Mouse (Mus musculus): ENCODE data around the gene Notum.

The Notum gene

DNA sequence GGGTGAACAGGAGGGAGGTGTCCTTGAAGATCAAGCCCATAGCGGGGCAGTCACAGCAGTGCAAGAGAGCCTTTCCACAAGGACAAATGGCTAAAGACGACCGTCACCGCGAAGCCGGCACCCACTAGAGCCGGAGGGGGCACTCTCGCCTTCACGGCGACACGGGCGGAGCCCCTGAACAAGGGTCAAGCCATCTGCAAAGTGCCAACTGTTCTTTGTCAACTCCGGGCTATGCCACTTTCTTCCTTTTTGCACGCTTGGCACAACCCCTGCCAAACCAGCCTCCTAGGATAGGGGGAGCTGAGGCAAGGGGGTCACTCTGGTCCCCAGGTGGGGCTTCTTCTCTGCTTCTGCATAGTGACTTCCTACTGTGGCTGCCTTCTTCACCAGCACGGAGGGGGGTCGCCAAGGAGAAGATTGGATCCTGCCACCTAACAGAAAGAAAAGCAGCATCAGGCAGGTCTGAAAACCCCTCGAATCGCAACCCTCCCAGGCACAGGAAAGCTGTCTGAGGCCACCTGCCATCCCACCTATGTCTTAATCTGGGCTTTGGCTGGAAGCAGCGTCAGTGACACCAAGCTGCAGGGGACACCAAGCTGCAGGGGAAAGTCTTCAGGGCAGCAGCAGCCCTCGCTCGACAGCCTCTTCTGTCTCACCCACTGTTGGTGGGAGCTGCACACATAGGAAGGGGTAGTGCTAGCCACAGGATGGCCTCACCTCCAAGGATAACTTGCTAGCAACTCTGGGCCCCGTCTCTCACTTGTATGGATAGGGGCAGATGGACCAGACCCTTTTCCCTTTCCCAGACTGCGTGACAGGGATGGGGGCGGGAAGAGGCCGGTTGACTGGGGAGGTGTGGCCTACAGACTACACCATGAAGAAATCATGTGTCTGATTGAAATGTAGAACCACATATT, 42.1 kb downstream of the Notum start:
- no peak for DNase-seq (ENCODE audit: extremely low read depth, low read depth, low spot score)

DNA sequence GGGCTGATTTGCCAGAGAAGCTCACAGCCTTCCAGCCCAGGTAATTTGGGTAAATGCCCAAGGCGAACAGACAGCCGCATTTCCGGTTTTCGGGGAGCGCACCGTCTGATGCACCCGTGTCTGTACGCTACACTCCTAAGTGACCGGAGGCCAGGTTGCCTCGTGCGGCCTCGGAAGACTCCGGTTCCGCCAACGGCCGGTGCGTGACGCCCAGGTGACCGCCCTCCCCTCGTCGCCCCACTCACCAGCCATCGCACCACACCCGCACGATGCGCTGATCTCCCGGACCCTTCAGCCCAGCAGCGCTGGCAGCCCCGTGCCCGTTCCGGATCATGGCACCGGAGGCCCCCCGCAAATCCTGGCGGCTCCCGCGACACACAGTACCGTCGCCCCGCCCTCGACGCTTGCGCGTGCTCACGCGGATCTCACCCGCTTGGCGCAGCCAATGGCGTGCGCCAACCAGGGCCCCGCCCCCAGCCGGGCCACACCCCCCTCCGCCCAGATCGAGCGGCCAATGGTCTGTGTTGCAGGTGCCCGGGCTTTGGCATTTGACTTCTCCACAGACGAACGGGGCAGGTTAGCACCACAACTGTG, 43.4 kb downstream of the Notum start, which contains the start of gene Pcyt2:
Pcyt2 (minus strand) TSS at position 418 of the 594 bp plus-strand sequence.
- no peak for DNase-seq (ENCODE audit: extremely low read depth, low read depth, low spot score)

DNA sequence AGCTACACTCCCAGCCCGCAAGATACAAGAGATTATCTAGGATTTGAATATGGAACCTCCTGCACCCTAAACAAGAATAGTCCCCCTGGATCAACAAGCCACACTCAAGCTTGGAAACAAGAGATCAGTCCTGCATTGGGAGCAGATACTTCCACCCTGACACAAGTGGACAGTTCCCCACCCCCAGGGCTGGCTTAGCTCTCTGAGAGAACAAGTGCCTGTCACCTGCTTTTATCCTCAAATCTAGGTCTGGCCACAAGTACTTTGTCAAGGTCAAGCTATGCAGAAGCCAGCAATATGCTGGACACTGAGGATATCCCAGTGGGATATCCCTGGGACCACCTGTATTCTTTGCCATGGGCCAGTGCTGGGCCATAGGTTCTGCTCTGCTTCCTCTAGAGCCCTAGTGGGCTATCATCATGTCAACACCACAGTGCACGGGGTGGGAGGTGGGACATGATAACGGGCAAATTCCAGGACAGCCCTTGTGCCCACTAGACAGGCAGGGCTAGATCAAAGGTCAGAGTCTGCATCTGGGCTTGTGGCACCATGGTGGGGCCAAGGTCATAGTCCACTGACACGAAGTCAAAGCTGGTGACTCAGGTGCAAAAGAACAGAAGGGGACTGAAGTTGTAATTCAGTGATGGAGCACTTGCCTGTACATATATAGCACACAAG, 44.2 kb downstream of the Notum start:
- DNase-seq (ENCODE audit: extremely low read depth, low read depth, low spot score): no peak

DNA sequence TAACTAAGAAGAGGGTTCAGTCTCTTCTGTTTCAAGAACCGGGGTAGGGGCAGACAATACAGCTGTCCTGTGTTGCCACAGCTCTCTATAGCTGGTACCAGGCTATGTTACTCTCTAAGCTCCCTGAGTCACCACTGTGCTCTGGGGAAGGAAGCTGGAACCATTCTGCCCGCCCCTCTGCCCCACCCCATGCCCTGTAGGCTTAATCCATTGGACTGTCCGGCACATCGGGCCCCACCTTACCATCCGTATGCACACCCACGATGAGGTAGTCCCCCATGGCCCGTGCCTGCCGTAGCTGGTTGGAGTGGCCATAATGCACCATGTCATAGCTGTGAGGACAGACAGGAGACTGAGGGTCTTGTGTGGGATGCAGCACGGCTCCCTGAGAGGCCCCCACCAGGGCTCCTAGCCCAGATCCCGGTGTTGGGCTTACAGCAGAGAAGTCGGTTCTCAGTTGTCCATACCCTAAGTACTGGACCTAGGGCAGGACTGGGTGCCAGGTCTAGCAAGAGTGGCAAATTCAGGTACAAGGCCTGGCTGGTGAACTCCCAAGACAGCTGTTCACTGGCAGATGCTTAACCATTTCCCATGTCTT, 45.3 kb downstream of the Notum start:
- DNase-seq (ENCODE audit: extremely low read depth, low read depth, low spot score): no peak

DNA sequence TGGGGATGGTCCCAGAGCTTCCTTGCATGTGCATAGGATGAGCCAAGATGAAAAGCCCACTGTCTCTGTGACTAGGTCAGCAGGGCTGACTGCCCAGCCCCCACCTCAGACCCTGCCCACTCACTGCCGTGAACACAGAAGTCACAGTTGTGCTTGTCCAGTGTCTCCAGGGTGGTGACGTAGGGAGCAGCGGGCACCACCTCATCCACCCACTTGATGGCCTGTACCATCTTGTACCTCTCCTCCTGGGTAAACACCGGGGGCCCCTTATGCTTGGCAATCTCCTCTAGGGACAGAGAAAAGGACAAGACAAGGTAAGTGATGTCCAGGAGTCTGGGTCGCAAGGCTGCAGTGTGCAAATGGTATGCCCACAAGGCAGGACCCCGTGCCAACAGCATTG, 45.8 kb downstream of the Notum start:
- no peak for DNase-seq (ENCODE audit: extremely low read depth, low read depth, low spot score)

DNA sequence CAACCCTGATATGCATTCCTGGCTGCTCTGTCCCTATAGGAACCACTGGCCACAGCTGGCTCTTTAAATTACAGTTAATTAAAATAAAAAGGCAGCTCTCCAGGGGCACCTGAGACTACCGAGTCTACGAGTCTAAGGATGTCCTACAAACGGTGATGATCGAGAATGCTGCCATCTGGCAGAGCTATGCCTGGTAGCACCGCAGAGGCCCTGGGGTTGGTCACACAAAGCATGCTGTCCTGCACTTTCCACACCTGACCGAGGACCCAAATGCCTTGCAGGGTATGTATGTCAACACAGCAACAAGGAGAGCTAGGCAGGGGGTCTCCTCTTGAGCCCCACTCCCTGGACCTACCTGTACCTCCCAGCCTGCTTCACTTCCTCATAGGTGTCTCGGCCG, 47.0 kb downstream of the Notum start:
- DNase-seq (ENCODE audit: extremely low read depth, low read depth, low spot score): no peak

DNA sequence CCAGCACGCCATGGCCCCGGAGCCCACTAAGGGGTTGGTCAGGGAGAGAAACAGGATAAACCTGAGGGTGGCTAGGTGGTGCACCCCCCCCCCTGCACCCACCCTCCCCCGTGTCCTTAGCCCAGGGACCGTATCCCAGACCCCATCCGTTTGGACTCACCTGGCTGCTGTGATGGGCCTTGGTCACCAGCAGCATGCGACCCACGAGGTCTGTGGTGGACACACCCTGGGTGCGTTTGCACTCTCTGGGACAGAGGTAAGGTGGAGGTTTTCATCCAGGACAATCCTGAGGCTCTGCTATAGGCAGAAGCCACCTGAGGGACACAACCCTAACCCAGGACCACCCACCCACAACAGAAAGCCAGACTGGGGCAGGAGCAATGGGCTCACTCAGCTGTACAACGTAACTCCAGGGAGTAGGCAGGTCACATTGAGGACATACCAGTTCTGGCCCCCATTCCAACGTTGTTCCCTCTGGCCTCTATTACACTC, 47.4 kb downstream of the Notum start:
- no peak for DNase-seq (ENCODE audit: extremely low read depth, low read depth, low spot score)

DNA sequence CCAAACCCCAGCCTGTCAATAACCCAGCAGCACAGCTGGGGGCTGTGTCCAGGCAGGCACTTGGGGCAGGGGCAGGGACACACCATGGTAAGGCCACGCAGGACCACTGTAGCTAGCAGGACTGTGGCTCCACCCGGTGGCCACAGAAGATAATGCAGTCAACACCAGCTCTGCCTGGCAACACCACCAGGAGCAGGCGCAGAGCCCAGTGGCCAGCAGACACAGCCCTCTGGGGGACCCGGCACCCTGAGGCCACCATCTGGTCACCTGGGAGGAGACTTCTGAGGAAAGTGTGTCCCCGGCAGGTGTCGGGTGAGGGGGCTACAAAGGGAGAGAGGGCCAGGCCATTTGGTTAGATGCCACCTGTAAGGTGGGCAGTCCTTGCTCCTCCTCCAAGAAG, 48.2 kb downstream of the Notum start:
- DNase-seq (ENCODE audit: extremely low read depth, low read depth, low spot score): no peak

DNA sequence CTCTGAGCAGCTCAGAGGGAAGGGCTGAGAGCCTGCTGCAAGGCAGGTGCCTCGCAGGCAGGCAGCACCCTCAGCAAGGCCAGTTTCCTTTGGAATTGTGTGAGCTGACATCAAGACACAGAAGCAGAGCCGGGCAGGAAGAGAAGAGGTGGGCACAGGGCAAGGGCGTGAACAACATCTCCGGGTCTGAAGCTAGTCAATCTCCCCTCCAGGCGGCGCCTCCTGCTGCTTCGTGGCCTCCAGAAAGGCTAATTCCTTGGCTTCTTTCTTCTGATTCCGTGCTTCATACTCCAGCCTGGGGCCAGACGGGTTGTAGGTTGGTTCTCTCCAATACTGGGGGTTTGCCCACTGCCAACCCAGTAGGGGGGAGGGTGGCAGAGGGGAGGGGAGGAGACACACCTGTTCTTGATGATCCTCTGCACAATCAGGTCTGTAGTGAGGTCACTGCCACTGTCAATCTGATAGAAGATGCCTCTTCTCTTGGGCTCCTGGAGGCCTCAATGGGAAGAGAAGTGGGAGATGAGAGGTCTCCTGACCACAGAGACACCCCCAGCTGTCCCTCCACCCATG, 50.4 kb downstream of the Notum start:
- no peak for DNase-seq (ENCODE audit: extremely low read depth, low read depth, low spot score)

DNA sequence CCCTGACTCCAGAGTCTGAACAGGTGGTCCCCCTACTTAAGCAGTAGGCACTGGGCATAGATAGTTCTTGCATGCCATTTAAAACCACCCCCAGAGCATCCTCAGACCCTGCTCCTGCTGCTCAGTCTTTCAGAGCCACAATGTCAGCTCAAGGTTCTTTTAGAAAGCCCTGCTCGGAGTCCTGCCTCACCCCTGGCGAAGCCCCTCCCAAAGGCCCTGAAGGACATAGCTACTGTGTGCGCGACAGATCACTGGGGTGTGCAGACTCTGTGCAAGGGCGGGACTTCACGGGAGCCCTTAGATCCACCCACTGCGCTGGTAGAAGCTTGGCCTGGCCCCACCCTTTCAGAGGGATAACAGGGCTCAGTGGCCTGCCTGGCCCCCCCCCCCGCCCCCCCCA, 51.7 kb downstream of the Notum start:
- DNase-seq (ENCODE audit: extremely low read depth, low read depth, low spot score): no peak

DNA sequence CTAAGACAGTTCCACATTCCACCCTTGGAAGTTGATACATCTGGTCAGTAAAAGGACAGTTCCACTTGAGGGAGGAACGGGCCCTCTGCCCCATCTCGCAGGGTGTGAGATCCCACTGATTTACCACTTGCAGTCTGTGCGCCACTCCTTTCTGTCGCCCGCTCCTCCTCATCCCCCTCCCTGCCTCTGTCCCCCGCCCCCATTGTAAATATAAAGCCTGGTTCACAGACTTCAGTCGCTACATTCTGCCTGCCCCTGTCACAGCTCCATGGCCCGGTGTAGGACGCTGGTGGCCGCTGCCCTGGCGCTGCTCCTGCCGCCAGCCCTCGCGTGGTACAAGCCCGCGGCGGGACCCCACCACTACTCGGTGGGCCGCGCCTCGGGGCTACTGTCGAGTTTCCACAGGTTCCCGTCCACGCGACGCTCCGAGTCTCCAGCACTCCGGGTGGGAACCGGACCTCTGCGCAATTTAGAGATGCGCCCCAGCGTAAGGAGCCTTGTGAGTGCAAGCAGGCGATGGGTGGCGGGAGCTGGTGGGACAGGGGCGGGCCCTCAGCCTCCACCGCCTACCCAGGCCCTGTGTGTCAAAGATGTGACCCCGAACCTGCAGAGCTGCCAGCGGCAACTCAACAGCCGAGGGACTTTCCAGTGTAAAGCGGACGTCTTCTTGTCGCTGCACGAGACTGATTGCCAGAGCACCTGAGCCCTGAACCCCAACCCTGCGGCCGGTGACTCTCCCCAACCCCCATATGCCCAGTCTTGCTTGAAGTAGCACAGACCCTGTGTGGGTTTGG, 52.5 kb downstream of the Notum start, which contains the start of gene Npb:
Npb (plus strand) TSS at position 237 of the 794 bp plus-strand sequence.
- DNase-seq (ENCODE audit: extremely low read depth, low read depth, low spot score): no peak

DNA sequence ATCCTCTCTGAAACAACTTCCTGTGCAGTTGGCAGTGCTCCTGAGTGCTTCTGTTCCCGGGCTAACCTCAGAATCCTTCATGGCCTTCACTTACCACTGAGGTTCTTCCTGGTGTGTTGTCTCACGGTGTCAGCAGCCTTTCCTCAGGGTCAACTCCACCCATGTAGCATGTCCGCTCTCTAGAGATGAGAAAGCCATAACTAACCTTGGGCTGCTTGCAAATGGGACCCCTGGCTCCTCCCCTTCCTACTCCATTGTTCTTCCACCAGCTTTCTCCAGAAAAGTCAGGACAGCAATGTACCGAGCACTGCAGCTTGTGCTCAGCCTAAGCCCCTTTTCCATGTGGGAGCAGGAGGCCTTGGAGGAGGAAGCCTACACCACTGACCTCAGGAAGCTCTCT, 54.2 kb downstream of the Notum start:
- no peak for DNase-seq (ENCODE audit: extremely low read depth, low read depth, low spot score)

DNA sequence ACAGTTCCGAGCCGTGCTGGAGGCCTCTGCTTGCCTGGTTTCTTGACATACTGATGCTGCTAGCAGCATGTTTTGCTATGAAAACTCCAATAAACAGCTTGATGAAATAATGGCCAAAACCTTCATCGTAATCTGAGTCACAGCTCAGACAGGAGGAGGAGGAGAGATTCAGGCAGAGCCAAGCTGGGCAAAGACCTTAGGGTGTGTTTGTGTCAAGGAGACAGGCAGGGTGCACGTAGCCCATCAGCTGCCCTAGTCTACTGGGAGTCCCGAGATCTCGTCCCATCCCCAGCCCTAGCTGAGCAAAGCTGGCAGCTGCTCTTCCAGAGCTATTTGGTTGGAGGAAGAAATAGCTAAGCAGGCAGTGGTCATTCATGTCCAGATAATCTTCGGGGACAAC, 55.3 kb downstream of the Notum start:
- no peak for DNase-seq (ENCODE audit: extremely low read depth, low read depth, low spot score)
